Mouse (Mus musculus) CH12.LX (cell line): ENCODE measurements around the gene Rhof.

Source experiments
- CTCF ChIP-seq, 2 experiments: IDR thresholded peaks in 1 of 2; conservative IDR thresholded peaks in 1 of 2; 2 replicates each; pipeline ENCODE4 v1.5.1; 2011 to 2012; ENCODE audit warnings: low read depth in 2 of 2, low read length in 2 of 2, improper control_type of control experiment in 1 of 2, inconsistent platforms in 1 of 2, mild to moderate bottlenecking in 1 of 2, moderate library complexity in 1 of 2
- E2F4 ChIP-seq: IDR thresholded peaks from 2 replicates; pipeline ENCODE4 v1.6.1; 2011; ENCODE audit warnings: low read depth, low read length, improper control_type of control experiment; ENCODE audit not compliant: insufficient replicate concordance
- MEF2A ChIP-seq: IDR thresholded peaks from 2 replicates; pipeline ENCODE4 v1.6.1; 2014; ENCODE audit warnings: low read depth, mild to moderate bottlenecking, inconsistent platforms, low read length, improper control_type of control experiment, borderline replicate concordance
- POLR2A ChIP-seq: IDR thresholded peaks from 2 replicates; pipeline ENCODE4 v1.6.1; 2011; ENCODE audit warnings: low read depth, mild to moderate bottlenecking, improper control_type of control experiment, low read length
- ZMIZ1 ChIP-seq: IDR thresholded peaks from 2 replicates; pipeline ENCODE4 v1.6.1; 2012; ENCODE audit warnings: low read depth, mild to moderate bottlenecking, inconsistent platforms, low read length, improper control_type of control experiment

DNA sequence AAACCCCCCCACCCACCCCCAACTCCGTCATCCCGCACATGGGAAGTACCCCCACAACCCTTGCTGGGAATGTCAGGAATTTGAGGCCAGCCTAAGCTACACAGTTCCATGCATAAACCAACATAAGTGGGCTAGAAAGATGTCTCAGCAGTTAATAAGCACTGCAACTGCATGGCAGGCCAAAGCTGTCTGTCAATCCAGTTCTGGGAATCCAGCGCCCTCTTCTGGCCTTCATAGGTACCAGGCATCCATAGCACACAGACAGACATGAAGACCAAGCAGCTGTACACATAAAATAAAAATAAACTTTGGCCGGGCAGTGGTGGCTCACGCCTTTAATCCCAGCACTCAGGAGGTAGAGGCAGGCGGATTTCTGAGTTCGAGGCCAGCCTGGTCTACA is 22.9 kb upstream of the Rhof start:
- TF ChIP-seq ZMIZ1 (no peak), CTCF (conservative IDR thresholded peaks at IDR 0.05 in 1 of 2, IDR thresholded peaks at IDR 0.05 in 1 of 2; ENCODE audit: low read depth in 2 of 2, low read length in 2 of 2) (peak; percentile 53 to 88), POLR2A (no peak), E2F4 (no peak), MEF2A (0 out of 2 replicates have a peak, but pooled peaks have one; percentile 24)
